Mouse (Mus musculus): ENCODE measurements around the gene Pacs2.

The Pacs2 gene

GRCm38 (mm10) chr12:113042543-113042942 lies 28.2 kb downstream of the Pacs2 start:
- DNase-seq (ENCODE audit: low spot score), result no peak

- DNase-seq (ENCODE audit: low spot score), result no peak
These were observed 30.8 kb downstream of the Pacs2 start for GRCm38 (mm10) chr12:113044916-113045677.

GRCm38 (mm10) chr12:113046861-113047260 lies 32.6 kb downstream of the Pacs2 start:
- DNase-seq (ENCODE audit: low spot score), result no peak

GRCm38 (mm10) chr12:113048103-113048502 lies 33.8 kb downstream of the Pacs2 start:
- no peak for DNase-seq (ENCODE audit: low spot score)

GRCm38 (mm10) chr12:113049836-113050235 lies 35.5 kb downstream of the Pacs2 start:
- no peak for DNase-seq (ENCODE audit: low spot score)

- DNase-seq (ENCODE audit: low spot score), result no peak
These were observed 36.4 kb downstream of the Pacs2 start for GRCm38 (mm10) chr12:113050671-113051070.

GRCm38 (mm10) chr12:113051628-113052403 lies 37.5 kb downstream of the Pacs2 start:
- DNase-seq (ENCODE audit: low spot score), result no peak

- DNase-seq (ENCODE audit: low spot score), result no peak
These were observed 41.8 kb downstream of the Pacs2 start for GRCm38 (mm10) chr12:113056089-113056488.

GRCm38 (mm10) chr12:113060178-113060577 lies 45.9 kb downstream of the Pacs2 start:
- no peak for DNase-seq (ENCODE audit: low spot score)

- DNase-seq (ENCODE audit: low spot score), result no peak
These were observed 47.3 kb downstream of the Pacs2 start for GRCm38 (mm10) chr12:113061606-113062005.

- DNase-seq (ENCODE audit: low spot score), result no peak
These were observed 47.9 kb downstream of the Pacs2 start for GRCm38 (mm10) chr12:113062201-113062600.

GRCm38 (mm10) chr12:113063700-113064099 lies 49.4 kb downstream of the Pacs2 start:
- no peak for DNase-seq (ENCODE audit: low spot score)

- DNase-seq (ENCODE audit: low spot score), result no peak
These were observed 53.7 kb downstream of the Pacs2 start for GRCm38 (mm10) chr12:113068002-113068401.

GRCm38 (mm10) chr12:113069389-113069788 lies 55.1 kb downstream of the Pacs2 start:
- DNase-seq (ENCODE audit: low spot score), result no peak

GRCm38 (mm10) chr12:113071321-113071720 lies 57.0 kb downstream of the Pacs2 start:
- DNase-seq (ENCODE audit: low spot score), result no peak

GRCm38 (mm10) chr12:113071827-113072226 lies 57.5 kb downstream of the Pacs2 start:
- no peak for DNase-seq (ENCODE audit: low spot score)

GRCm38 (mm10) chr12:113073420-113074328 lies 59.4 kb downstream of the Pacs2 start:
- DNase-seq (ENCODE audit: low spot score), result no peak

GRCm38 (mm10) chr12:113074329-113075062 lies 60.2 kb downstream of the Pacs2 start, which contains the start of gene Tex22:
Gene Tex22, plus strand, starts transcription at chr12:113074502.
- peak; percentile 83 for DNase-seq (ENCODE audit: low spot score)

GRCm38 (mm10) chr12:113075063-113075454 lies 60.8 kb downstream of the Pacs2 start:
- peak; percentile 80 for DNase-seq (ENCODE audit: low spot score)

- no peak for DNase-seq (ENCODE audit: low spot score)
These were observed 61.2 kb downstream of the Pacs2 start for GRCm38 (mm10) chr12:113075486-113075885.

- no peak for DNase-seq (ENCODE audit: low spot score)
These were observed 73.0 kb downstream of the Pacs2 start for GRCm38 (mm10) chr12:113087276-113087675.
